Mouse (Mus musculus) myocyte (in vitro differentiated cells): ENCODE results near the gene Serhl. TPM values are rescaled to one million over a fixed set of nuclear protein-coding genes. Genes with fewer than 3 reads are reported as not detected.

Experiments
- H3K27me3 ChIP-seq: one replicate; pipeline ENCODE4 v1.6.1; 2011; ENCODE audit not compliant: control insufficient read depth, insufficient read depth, insufficient read length
- H3K36me3 ChIP-seq: one replicate; pipeline ENCODE4 v1.6.1; 2011; ENCODE audit not compliant: control insufficient read depth, insufficient read depth
- H3K4me2 ChIP-seq: one replicate; pipeline ENCODE4 v1.6.1; 2011; ENCODE audit warnings: low read depth, control low read depth
- H3K4me3 ChIP-seq: one replicate; pipeline ENCODE4 v1.5.1; 2011; ENCODE audit warnings: mild to moderate bottlenecking, control low read depth, moderate library complexity
- H3K79me2 ChIP-seq: one replicate; pipeline ENCODE4 v1.6.1; 2011; ENCODE audit not compliant: control insufficient read depth, insufficient read depth
- H3ac ChIP-seq: one replicate; pipeline ENCODE4 v1.6.1; 2011; ENCODE audit not compliant: control insufficient read depth, insufficient read length
- CEBPB ChIP-seq: IDR thresholded peaks from 2 replicates; pipeline ENCODE4 v1.6.1; 2011; ENCODE audit warnings: mild to moderate bottlenecking, moderate library complexity; ENCODE audit not compliant: poor library complexity, insufficient read depth, severe bottlenecking
- E2F4 ChIP-seq: IDR thresholded peaks from one replicate; pipeline ENCODE4 v1.6.1; 2011; ENCODE audit warnings: mild to moderate bottlenecking, control low read depth, moderate library complexity; ENCODE audit not compliant: insufficient read depth
- MAX ChIP-seq: IDR thresholded peaks from one replicate; pipeline ENCODE4 v1.6.1; 2011; ENCODE audit warnings: low read depth, mild to moderate bottlenecking, control low read depth
- MYOD1 ChIP-seq, 3 experiments: IDR thresholded peaks; one replicate each; pipeline ENCODE4 v1.6.1; 2011; ENCODE audit warnings: control low read depth in 2 of 3, low read depth in 2 of 3, mild to moderate bottlenecking in 2 of 3, moderate library complexity in 1 of 3; ENCODE audit not compliant: insufficient read length in 2 of 3, control insufficient read depth in 1 of 3
- MYOG ChIP-seq, 3 experiments: IDR thresholded peaks; one replicate each; pipeline ENCODE4 v1.6.1; 2011; ENCODE audit warnings: control low read depth in 2 of 3, low read depth in 2 of 3, mild to moderate bottlenecking in 2 of 3; ENCODE audit not compliant: insufficient read length in 2 of 3, control insufficient read depth in 1 of 3, insufficient read depth in 1 of 3
- POLR2A ChIP-seq: IDR thresholded peaks from one replicate; pipeline ENCODE4 v1.6.1; 2011; ENCODE audit warnings: low read depth, mild to moderate bottlenecking, control low read depth, moderate library complexity; ENCODE audit not compliant: insufficient read length
- POLR2AphosphoS2 ChIP-seq: IDR thresholded peaks from one replicate; pipeline ENCODE4 v1.6.1; 2011; ENCODE audit warnings: low read depth, control low read depth; ENCODE audit not compliant: insufficient read length
- REST ChIP-seq: IDR thresholded peaks from one replicate; pipeline ENCODE4 v1.6.1; 2011; ENCODE audit warnings: mild to moderate bottlenecking, control low read depth, moderate library complexity; ENCODE audit not compliant: insufficient read depth, insufficient read length
- TCF12 ChIP-seq: IDR thresholded peaks from one replicate; pipeline ENCODE4 v1.6.1; 2011; ENCODE audit warnings: mild to moderate bottlenecking, control low read depth; ENCODE audit not compliant: poor library complexity, insufficient read depth, severe bottlenecking
- TCF3 ChIP-seq: IDR thresholded peaks from one replicate; pipeline ENCODE4 v1.6.1; 2011; ENCODE audit warnings: low read depth, control low read depth; ENCODE audit not compliant: insufficient read length
- USF1 ChIP-seq: IDR thresholded peaks from one replicate; pipeline ENCODE4 v1.6.1; 2011; ENCODE audit warnings: low read depth, mild to moderate bottlenecking, control low read depth, moderate library complexity
- polyA plus RNA-seq: library from polyadenylated mRNA; unstranded; fragments of >200 nt; fragmentation: generic; extraction: Trizol; gene quantifications from one replicate; pipeline ENCODE4 v1.2.1, GENCODE M21; 2012; ENCODE audit warnings: missing spikeins

Gene Serhl
- polyA plus RNA-seq, 1 experiment: 33.7 TPM

GRCm38 (mm10) chr15:83158587-83159160, 69.4 kb downstream of the Serhl start:
- no peak for TF ChIP-seq REST
- peak in 1 of 3 experiments; percentile 1 for TF ChIP-seq MYOG (IDR thresholded peaks at IDR 0.05; ENCODE audit: control insufficient read depth in 1 of 3, insufficient read depth in 1 of 3, insufficient read length in 2 of 3, low read depth in 2 of 3)
- TF ChIP-seq MYOD1 (IDR thresholded peaks at IDR 0.05; ENCODE audit: control insufficient read depth in 1 of 3, insufficient read length in 2 of 3, low read depth in 2 of 3): peak in 1 of 3 experiments; percentile 26
- peak; percentile 2 for TF ChIP-seq POLR2AphosphoS2

GRCm38 (mm10) chr15:83159823-83160222, 70.5 kb downstream of the Serhl start:
- Histone ChIP-seq H3K79me2 (no peaks in the 10 kb centered on the region), H3K27me3 (no peaks in the 10 kb centered on the region), H3ac (no peak overlapping the region), H3K36me3 (peaks cover 29% of the 10 kb centered on the region), H3K4me3 (no peak overlapping the region), H3K4me2 (no peak overlapping the region)
- TF ChIP-seq MYOG (IDR thresholded peaks at IDR 0.05; ENCODE audit: control insufficient read depth in 1 of 3, insufficient read depth in 1 of 3, insufficient read length in 2 of 3, low read depth in 2 of 3): peak in 1 of 3 experiments; percentile 67
- peak in 1 of 3 experiments; percentile 25 for TF ChIP-seq MYOD1 (IDR thresholded peaks at IDR 0.05; ENCODE audit: control insufficient read depth in 1 of 3, insufficient read length in 2 of 3, low read depth in 2 of 3)
- no peak for TF ChIP-seq POLR2AphosphoS2
- peak; percentile 7 for TF ChIP-seq POLR2A
- no peak for TF ChIP-seq TCF3
- no peak for TF ChIP-seq CEBPB

More at GRCm38 (mm10) chr15:83158587-83159160, 69.4 kb downstream of the Serhl start:
- Histone ChIP-seq H3K4me3 (no peak overlapping the region), H3K36me3 (peaks cover 36% of the 10 kb centered on the region), H3K4me2 (no peak overlapping the region), H3K27me3 (no peaks in the 10 kb centered on the region), H3K79me2 (no peaks in the 10 kb centered on the region), H3ac (no peak overlapping the region)

GRCm38 (mm10) chr15:83160561-83160960, 71.3 kb downstream of the Serhl start:
- H3K4me3 ChIP-seq: no peak overlapping the region
- H3K36me3 ChIP-seq: peaks cover 30% of the 10 kb centered on the region
- no peak overlapping the region for H3ac ChIP-seq
- peaks cover 4% of the 10 kb centered on the region for H3K79me2 ChIP-seq
- H3K27me3 ChIP-seq: no peaks in the 10 kb centered on the region
- TF ChIP-seq POLR2A: peak; percentile 12
- TF ChIP-seq POLR2AphosphoS2: peak; percentile 1
- no peak for TF ChIP-seq TCF12
- H3K4me2 ChIP-seq: no peak overlapping the region

GRCm38 (mm10) chr15:83161062-83161748, 71.9 kb downstream of the Serhl start:
- TF ChIP-seq POLR2A (peak; percentile 7), TCF12 (no peak)
- H3ac ChIP-seq: no peak overlapping the region
- peaks cover 11% of the 10 kb centered on the region for H3K79me2 ChIP-seq
- no peaks in the 10 kb centered on the region for H3K27me3 ChIP-seq
- H3K4me2 ChIP-seq: no peak overlapping the region
- peaks cover 34% of the 10 kb centered on the region for H3K36me3 ChIP-seq
- no peak overlapping the region for H3K4me3 ChIP-seq

GRCm38 (mm10) chr15:83162001-83162400, 72.7 kb downstream of the Serhl start:
- Histone ChIP-seq H3ac (no peak overlapping the region), H3K4me2 (no peak overlapping the region), H3K79me2 (peaks cover 15% of the 10 kb centered on the region), H3K4me3 (no peak overlapping the region), H3K27me3 (no peaks in the 10 kb centered on the region), H3K36me3 (peaks cover 34% of the 10 kb centered on the region)
- no peak for TF ChIP-seq POLR2AphosphoS2
- TF ChIP-seq MAX: no peak
- no peak for TF ChIP-seq MYOD1 (IDR thresholded peaks at IDR 0.05; ENCODE audit: control insufficient read depth in 1 of 3, insufficient read length in 2 of 3, low read depth in 2 of 3)

- H3K36me3 ChIP-seq: peaks cover 29% of the 10 kb centered on the region
Observed at GRCm38 (mm10) chr15:83162818-83163485, 73.6 kb downstream of the Serhl start.

More at GRCm38 (mm10) chr15:83162818-83163485, 73.6 kb downstream of the Serhl start:
- Histone ChIP-seq H3K27me3 (no peaks in the 10 kb centered on the region), H3K79me2 (peaks cover 25% of the 10 kb centered on the region), H3K4me2 (no peak overlapping the region), H3ac (no peak overlapping the region), H3K4me3 (no peak overlapping the region)
- peak; percentile 55 for TF ChIP-seq POLR2AphosphoS2
- TF ChIP-seq USF1: no peak
- TF ChIP-seq MYOD1 (IDR thresholded peaks at IDR 0.05; ENCODE audit: control insufficient read depth in 1 of 3, insufficient read length in 2 of 3, low read depth in 2 of 3): no peak
- TF ChIP-seq CEBPB: no peak
- TF ChIP-seq POLR2A: peak; percentile 20
- no peak for TF ChIP-seq MYOG (IDR thresholded peaks at IDR 0.05; ENCODE audit: control insufficient read depth in 1 of 3, insufficient read depth in 1 of 3, insufficient read length in 2 of 3, low read depth in 2 of 3)
- no peak for TF ChIP-seq E2F4
- TF ChIP-seq TCF12: no peak
